Mouse (Mus musculus): Measurements from ENCODE around the gene Aven.

DNA sequence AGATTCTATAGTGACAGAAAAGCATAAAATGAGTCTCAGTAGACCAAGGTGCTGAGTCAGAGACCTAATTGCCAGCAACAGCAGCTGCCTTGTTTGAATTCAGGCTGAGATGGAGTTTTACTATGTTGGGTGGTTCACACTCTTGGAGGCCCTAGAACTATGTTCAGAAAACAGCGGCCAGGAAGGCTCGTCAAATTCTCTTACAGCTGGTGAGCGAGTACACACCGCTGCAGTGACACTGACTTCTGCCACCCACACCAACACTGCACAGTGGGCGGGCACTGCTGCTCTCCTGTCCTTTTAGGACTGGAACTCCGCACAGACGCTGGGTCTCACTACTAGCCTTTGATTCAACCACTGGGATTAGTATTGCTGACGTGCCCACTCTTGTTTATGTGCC lies 109.7 kb downstream of the Aven start:
- TF ChIP-seq MAFK (IDR thresholded peaks at IDR 0.05; ENCODE audit: insufficient read depth, low read depth, low read length) (no peak), HCFC1 (IDR thresholded peaks at IDR 0.05; ENCODE audit: borderline replicate concordance, insufficient read depth, low read length) (no peak), CHD2 (IDR thresholded peaks at IDR 0.05; ENCODE audit: low read depth, low read length) (no peak), ZC3H11A (IDR thresholded peaks at IDR 0.05; ENCODE audit: borderline replicate concordance, low read depth, low read length) (no peak)

Measured in ES-E14 (cell line).